Mouse (Mus musculus) lung, embryonic 14.5 days (tissue): Measurements from ENCODE around the gene Rassf5. TPM values are rescaled to one million over a fixed set of nuclear protein-coding genes. Genes with fewer than 3 reads are reported as not detected.

Experiments used
- ATAC-seq: fragments of 200-750 bp; cut with Nextera tagmentation; 2 replicates; pipeline ENCODE4 v1.8.0; 2017; ENCODE audit warnings: mild to moderate bottlenecking, moderate TSS enrichment, moderate library complexity; ENCODE audit not compliant: insufficient read depth
- DNase-seq: peaks from one replicate; pipeline ENCODE4 v3.0.0-alpha.2; 2015
- H3K27ac ChIP-seq: fragments of 300-500 bp; sonication (generic); 2 replicates; pipeline ENCODE4 v1.5.1; 2014; ENCODE audit warnings: low read depth, mild to moderate bottlenecking, moderate library complexity
- H3K27me3 ChIP-seq: fragments of 300-500 bp; sonication (generic); 2 replicates; pipeline ENCODE4 v1.6.1; 2014; ENCODE audit warnings: low read length, control low read depth; ENCODE audit not compliant: insufficient read depth
- H3K36me3 ChIP-seq: fragments of 300-500 bp; sonication (generic); 2 replicates; pipeline ENCODE4 v1.6.1; 2014; ENCODE audit warnings: control low read depth; ENCODE audit not compliant: insufficient read depth
- H3K4me1 ChIP-seq: fragments of 300-500 bp; sonication (generic); 2 replicates; pipeline ENCODE4 v1.6.1; 2014; ENCODE audit warnings: antibody characterized with exemption, control low read depth; ENCODE audit not compliant: insufficient read depth
- H3K4me2 ChIP-seq: fragments of 300-500 bp; sonication (generic); 2 replicates; pipeline ENCODE4 v1.6.1; 2014; ENCODE audit warnings: mild to moderate bottlenecking
- H3K4me3 ChIP-seq: fragments of 300-500 bp; sonication (generic); 2 replicates; pipeline ENCODE4 v1.5.1; 2014; ENCODE audit warnings: low read depth, low read length
- H3K9ac ChIP-seq: fragments of 300-500 bp; sonication (generic); 2 replicates; pipeline ENCODE4 v1.6.1; 2014
- H3K9me3 ChIP-seq: fragments of 300-500 bp; sonication (generic); 2 replicates; pipeline ENCODE4 v1.6.1; 2016; ENCODE audit warnings: low read depth, low read length, control low read depth
- CTCF ChIP-seq: IDR thresholded peaks from 2 replicates; pipeline ENCODE4 v1.5.1; 2016; ENCODE audit warnings: antibody characterized with exemption, low read depth
- WGBS: fragments of 180-500 bp; shearing (Covaris S2); extraction: QIAGEN DNeasy Blood & Tissue Kit; methylation state at CpG from one replicate; pipeline ENCODE4 v1.1.7; 2014; 5-methylcytosine and 5-hydroxymethylcytosine counted together
- polyA plus RNA-seq: library from polyadenylated mRNA; unstranded; fragments of >200 nt; fragmentation: Nextera tagmentation; extraction: Ambion mirVana; gene quantifications from 2 replicates; pipeline ENCODE4 v1.2.1, GENCODE M21; 2014

The Rassf5 gene
- polyA plus RNA-seq, 1 experiment from 2014 or later: 3.1 TPM

GRCm38 (mm10) chr1:131180386-131180785 is 64.7 kb downstream of the Rassf5 start:
- DNase-seq (no peak), ATAC-seq (no peak)
- H3K4me3 ChIP-seq: no peak overlapping the region
- no peak overlapping the region for H3K9ac ChIP-seq
- H3K36me3 ChIP-seq: peaks cover 35% of the 10 kb centered on the region; the same call in 1 of the 2 replicates
- WGBS: 93% methylated on average over 7 of the region's 7 CpGs
- H3K4me1 ChIP-seq: no peaks in the 10 kb centered on the region
- H3K4me2 ChIP-seq: no peak overlapping the region
- H3K9me3 ChIP-seq: no peaks in the 10 kb centered on the region
- H3K27ac ChIP-seq: no peak overlapping the region
- no peak for TF ChIP-seq CTCF
- no peaks in the 10 kb centered on the region for H3K27me3 ChIP-seq

- H3K4me2 ChIP-seq: no peak overlapping the region
- TF ChIP-seq CTCF: no peak
- peaks cover 55% of the 10 kb centered on the region for H3K36me3 ChIP-seq
- 76% methylated on average over 5 of the region's 5 CpGs for whole genome bisulfite sequencing
- H3K27me3 ChIP-seq: no peaks in the 10 kb centered on the region
- no peak for ATAC-seq
- no peaks in the 10 kb centered on the region for H3K9me3 ChIP-seq
- H3K27ac ChIP-seq: no peak overlapping the region
- no peak overlapping the region for H3K4me3 ChIP-seq
- DNase-seq: no peak
- H3K4me1 ChIP-seq: no peaks in the 10 kb centered on the region
- H3K9ac ChIP-seq: no peak overlapping the region
These were observed 67.0 kb downstream of the Rassf5 start for GRCm38 (mm10) chr1:131178083-131178482.

- no peak for ATAC-seq
- H3K9ac ChIP-seq: no peak overlapping the region
- H3K4me2 ChIP-seq: no peak overlapping the region
- H3K4me3 ChIP-seq: no peak overlapping the region
- H3K9me3 ChIP-seq: no peaks in the 10 kb centered on the region
- H3K36me3 ChIP-seq: peaks cover 62% of the 10 kb centered on the region
- H3K4me1 ChIP-seq: no peaks in the 10 kb centered on the region
- TF ChIP-seq CTCF: no peak
- no peak overlapping the region for H3K27ac ChIP-seq
- DNase-seq: no peak
- 60% methylated on average over 4 of the region's 4 CpGs for WGBS
- no peaks in the 10 kb centered on the region for H3K27me3 ChIP-seq
These were observed 67.8 kb downstream of the Rassf5 start for GRCm38 (mm10) chr1:131177249-131177648.

GRCm38 (mm10) chr1:131175819-131176218 is 69.2 kb downstream of the Rassf5 start:
- Histone ChIP-seq H3K27ac (no peak overlapping the region), H3K4me3 (no peak overlapping the region), H3K9me3 (no peaks in the 10 kb centered on the region), H3K4me1 (no peaks in the 10 kb centered on the region), H3K9ac (no peak overlapping the region), H3K4me2 (no peak overlapping the region), H3K27me3 (no peaks in the 10 kb centered on the region), H3K36me3 (peaks cover 76% of the 10 kb centered on the region)
- ATAC-seq (no peak), DNase-seq (no peak)
- TF ChIP-seq CTCF: no peak
- 94% methylated on average over 8 of the region's 8 CpGs for WGBS

- Histone ChIP-seq H3K36me3 (peaks cover 80% of the 10 kb centered on the region), H3K4me3 (no peak overlapping the region), H3K27me3 (no peaks in the 10 kb centered on the region), H3K4me1 (no peaks in the 10 kb centered on the region), H3K9me3 (no peaks in the 10 kb centered on the region), H3K4me2 (no peak overlapping the region), H3K27ac (no peak overlapping the region), H3K9ac (no peak overlapping the region)
- DNase-seq (no peak), ATAC-seq (no peak)
- no peak for TF ChIP-seq CTCF
- whole genome bisulfite sequencing: 100% methylated on average over 1 of the region's 1 CpGs
These were observed 69.9 kb downstream of the Rassf5 start for GRCm38 (mm10) chr1:131175189-131175588.

GRCm38 (mm10) chr1:131174299-131174861 is 70.7 kb downstream of the Rassf5 start:
- TF ChIP-seq CTCF: no peak
- Histone ChIP-seq H3K27ac (no peak overlapping the region), H3K4me2 (no peak overlapping the region), H3K9me3 (no peaks in the 10 kb centered on the region), H3K27me3 (no peaks in the 10 kb centered on the region), H3K36me3 (peaks cover 81% of the 10 kb centered on the region), H3K4me1 (no peaks in the 10 kb centered on the region), H3K9ac (no peak overlapping the region), H3K4me3 (no peak overlapping the region)
- DNase-seq: no peak
- WGBS: 78% methylated on average over 12 of the region's 12 CpGs
- ATAC-seq: no peak

- H3K4me2 ChIP-seq: no peak overlapping the region
- H3K9me3 ChIP-seq: no peaks in the 10 kb centered on the region
- ATAC-seq: no peak
- no peak overlapping the region for H3K4me3 ChIP-seq
- WGBS: 68% methylated on average over 6 of the region's 6 CpGs
- no peak overlapping the region for H3K9ac ChIP-seq
- H3K36me3 ChIP-seq: peaks cover 86% of the 10 kb centered on the region
- H3K27me3 ChIP-seq: no peaks in the 10 kb centered on the region
- no peaks in the 10 kb centered on the region for H3K4me1 ChIP-seq
- no peak overlapping the region for H3K27ac ChIP-seq
- DNase-seq: no peak
- TF ChIP-seq CTCF: no peak
These were observed 71.2 kb downstream of the Rassf5 start for GRCm38 (mm10) chr1:131173809-131174208.

GRCm38 (mm10) chr1:131173001-131173400 is 72.1 kb downstream of the Rassf5 start:
- Histone ChIP-seq H3K4me2 (no peak overlapping the region), H3K27ac (no peak overlapping the region), H3K9me3 (no peaks in the 10 kb centered on the region), H3K27me3 (no peaks in the 10 kb centered on the region), H3K4me1 (no peaks in the 10 kb centered on the region), H3K4me3 (no peak overlapping the region), H3K36me3 (peaks cover 86% of the 10 kb centered on the region), H3K9ac (no peak overlapping the region)
- no peak for TF ChIP-seq CTCF
- DNase-seq: no peak
- WGBS: 84% methylated on average over 7 of the region's 7 CpGs
- ATAC-seq: no peak
